Mouse (Mus musculus) frontal cortex, adult (tissue): ENCODE data around the gene Sart1.
"Not testable (repeated sequence)": the region's sequence is repeated elsewhere in the genome, so short reads cannot be mapped to it uniquely, and the experiment has no call there.

Experiments
- ATAC-seq: cut with Nextera tagmentation; 2 replicates; pipeline ENCODE4 v1.9.2; 2017; ENCODE audit warnings: mild to moderate bottlenecking, moderate library complexity, mixed read lengths; ENCODE audit not compliant: low TSS enrichment

The Sart1 gene

DNA sequence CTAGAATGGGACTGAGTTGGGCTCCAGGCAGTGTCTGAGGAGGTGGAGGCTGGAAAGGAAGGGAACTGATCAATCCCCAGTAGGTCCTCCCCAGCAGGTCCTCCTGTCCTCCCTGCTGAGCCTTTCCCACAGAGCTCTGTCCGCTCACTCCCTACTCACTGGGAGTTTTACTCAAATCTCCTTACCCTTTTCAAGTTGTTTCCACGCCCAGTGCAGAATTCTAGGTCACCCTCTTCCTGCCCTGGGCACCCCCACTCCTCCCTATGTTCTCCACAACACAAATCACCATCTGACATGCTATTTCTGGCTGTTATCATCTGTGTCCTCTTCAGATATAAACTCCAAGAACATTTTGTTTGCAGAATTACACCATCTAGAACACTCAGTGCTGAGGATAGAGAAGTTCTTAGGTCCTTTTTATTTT is 26.0 kb upstream of the Sart1 start:
- peak; percentile 52; the same call in 1 of the 2 replicates for ATAC-seq

DNA sequence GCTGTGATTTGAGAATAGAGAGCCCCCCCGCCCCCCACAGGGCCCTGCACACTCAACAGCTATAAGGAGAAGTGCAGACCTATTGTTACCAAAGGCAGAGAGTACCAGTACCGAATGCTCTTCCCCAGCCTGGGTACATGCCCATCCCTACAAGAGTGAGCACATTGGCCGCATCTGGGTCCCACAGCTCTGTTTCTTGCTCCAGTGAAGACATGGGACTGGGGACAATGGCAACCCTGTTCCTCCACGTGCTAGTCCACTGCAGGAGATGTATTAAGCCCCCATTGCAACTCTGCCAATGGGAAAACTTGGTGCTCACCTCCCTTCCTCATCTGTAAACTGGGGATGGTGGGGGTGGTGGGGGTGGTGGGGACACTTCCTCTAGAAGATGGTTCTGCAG is 25.3 kb upstream of the Sart1 start:
- ATAC-seq = no peak

DNA sequence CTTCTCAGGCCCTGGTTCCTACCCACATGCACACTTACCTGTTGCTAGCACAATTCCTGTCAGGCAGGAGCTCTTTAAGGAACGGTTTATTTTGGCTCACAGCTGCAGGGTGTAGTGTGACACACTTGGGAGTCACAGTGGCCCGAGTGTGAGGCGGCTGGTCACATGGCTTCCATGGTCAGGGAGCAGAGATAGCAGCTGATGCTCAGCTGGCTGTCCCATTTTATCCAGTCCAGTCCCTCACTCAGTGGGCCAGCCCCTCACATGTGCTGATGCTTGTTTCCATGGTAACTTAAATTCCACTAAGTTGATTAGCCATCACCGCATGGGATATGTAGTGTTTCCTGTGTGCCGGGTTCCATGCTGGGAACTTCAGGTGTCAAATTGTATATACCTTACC is 23.5 kb upstream of the Sart1 start:
- ATAC-seq = peak; percentile 20; the same call in 1 of the 2 replicates

DNA sequence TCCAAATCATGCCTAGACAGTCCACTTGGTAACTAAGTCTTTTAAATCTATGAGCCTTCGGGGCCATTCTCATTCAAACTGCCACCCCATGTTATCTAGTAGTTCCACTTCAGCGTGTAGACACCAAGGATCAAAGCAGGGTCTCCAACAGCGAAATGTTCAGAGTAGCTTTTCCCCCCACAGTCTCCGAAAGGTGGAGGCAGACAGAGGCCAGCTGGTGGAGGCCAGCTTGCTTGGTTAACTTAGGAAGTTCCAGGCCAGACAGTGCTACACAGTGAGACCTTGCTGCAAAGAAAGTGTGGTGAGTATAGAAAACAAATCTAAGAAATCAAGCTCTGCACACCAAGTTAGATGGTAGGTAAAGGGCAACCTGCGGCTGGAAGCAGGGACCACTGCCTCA is 22.1 kb upstream of the Sart1 start:
- ATAC-seq = no peak

DNA sequence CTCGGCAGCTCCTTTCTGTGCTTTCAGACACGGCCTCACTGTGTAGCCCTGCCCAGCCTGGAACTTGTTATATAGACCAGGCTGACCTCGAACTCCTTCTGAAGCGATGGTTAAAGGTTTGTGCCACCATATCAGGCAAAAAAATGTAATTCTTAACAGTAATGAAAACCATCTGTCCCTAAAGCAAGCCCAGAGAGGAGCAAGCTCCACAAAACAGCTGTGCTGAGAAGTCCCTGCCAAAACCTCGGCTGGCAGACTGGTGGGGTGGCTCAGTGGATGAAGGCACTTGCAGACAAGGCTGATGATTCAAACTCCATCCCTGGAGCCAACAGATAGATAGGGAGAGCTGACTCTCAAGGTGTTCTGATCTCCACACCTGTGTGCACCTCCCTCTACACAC is 20.6 kb upstream of the Sart1 start:
- ATAC-seq = no peak

DNA sequence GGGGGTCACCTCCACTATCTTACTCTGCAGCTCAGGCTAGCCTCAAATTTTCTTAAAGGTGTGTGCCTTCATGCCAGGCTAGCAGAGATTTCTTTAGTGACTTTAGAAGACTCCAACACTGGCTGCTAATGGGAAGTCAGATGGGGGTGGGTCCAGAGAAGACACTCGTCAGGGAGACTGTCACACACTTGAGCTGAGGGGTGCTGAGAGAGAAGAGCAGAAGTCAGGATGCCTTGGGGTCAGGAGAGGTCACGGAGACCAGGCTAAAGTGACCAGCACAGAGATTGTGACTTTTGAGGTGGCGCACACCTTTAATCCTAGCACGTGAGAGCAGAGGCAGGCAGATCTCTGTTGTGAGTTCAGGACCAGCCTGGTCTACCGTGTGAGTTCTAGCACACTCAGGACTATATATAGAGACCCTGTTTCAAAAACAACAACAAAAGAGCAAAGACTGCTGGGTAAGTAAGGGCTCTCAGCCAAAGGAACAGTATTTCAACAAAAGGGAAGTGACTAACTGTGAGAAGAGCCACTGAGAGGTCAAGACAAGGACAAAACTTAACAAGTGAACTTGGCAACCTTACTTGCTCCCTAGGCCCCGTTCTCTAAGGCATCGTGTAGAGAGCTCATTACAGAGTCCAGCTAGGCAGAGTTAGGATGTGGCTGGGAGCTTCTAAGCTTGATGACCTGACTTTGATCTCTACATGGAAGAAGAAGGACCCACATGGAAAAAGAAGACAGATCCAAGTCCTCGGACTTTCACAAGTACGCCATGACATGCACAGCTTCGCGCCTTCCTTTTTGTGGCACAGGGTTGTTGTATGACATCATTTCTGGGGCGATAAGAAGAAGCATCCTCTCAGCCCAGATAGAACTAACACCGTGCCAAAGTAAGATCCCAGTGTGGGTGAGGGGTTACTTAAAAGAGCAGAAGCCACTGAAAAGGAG is 19.8 kb upstream of the Sart1 start:
- no peak for ATAC-seq

DNA sequence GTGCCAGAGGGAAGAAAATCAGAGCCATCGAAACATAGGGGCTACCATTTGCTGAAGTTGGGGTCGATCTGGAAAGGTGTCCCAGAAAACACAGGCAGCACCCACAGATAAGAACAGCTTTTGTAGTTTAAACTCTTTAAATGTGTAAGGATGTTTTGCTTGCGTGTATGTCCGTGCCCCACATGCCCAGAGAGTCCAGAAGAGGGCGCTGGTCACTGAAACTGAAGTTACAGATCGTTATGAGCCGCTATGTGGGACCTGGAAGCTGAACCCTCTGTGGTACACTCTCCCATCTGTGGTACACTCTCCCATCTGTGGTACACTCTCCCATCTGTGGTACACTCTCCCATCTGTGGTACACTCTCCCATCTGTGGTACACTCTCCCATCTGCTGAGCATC is 18.6 kb upstream of the Sart1 start:
- peak; percentile 64 for ATAC-seq

DNA sequence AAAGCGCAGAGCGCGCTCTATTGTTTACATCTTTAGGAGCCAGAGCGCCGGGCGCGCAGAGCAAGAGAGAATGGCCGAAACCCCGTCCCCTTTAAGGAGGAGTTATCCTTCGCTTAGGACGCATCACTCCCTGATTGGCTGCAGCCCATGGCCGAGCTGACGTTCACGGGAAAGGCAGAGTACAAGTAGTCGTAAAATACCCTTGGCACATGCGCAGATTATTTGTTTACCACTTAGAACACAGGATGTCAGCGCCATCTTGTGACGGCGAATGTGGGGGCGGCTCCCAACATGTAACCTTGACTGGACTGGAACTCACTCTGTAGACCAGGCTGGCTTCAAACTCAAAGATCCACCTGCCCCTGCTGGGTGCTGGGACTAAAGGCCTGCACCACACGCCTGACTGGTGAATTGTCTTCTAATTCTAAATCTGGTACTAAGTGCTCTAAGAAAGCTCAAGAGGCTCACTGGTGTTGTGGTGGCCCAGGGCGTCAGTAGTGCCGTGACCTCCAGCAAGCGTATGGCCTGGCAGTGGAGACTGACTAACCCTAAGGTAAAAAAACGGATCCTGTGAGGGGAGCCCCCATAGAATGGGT is 18.1 kb upstream of the Sart1 start:
- ATAC-seq = peak; percentile 48; the same call in 1 of the 2 replicates

DNA sequence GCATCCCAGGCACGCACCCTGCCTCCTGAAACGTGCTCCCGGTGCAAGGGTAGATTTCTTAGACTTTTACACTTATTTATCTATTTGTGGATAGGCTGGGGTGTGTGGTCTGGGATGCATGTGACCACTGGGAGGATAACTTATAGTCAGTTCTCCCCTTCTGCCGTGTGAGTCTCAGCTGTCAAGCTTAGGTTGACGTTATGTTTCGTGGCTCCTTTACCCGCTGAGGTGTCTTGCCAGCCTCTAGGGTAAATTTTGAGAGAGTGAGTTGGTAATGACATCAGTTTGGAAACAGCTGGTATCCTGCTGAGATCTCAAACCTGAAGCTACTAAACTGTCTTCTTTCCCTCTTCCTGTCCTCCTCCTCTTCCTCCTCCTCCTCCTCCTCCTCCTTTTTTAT is 17.4 kb upstream of the Sart1 start:
- ATAC-seq = no peak

DNA sequence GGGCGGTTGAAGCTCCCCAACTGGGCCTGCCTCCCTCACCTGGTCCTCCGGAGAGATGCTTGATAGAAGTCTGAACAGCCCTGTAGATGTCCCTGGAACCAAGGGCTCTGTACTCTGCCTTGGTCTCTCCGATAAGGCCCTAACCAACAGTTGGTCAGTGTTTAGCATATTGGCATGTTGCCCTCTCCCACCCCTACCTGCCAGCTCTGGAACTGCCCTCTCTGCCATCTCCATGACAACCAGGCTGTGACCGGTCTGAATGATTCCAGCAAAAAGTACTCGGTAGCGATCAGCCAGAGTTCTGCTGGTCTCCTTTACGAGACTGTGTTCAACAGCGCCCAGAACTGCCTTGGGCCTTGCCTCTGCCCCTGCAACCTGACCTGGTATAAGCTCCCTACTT is 13.8 kb upstream of the Sart1 start, which contains the start of gene Tsga10ip:
TSS of gene Tsga10ip (minus strand) at position 234 of the 400 bp plus-strand sequence.
- ATAC-seq = no peak

DNA sequence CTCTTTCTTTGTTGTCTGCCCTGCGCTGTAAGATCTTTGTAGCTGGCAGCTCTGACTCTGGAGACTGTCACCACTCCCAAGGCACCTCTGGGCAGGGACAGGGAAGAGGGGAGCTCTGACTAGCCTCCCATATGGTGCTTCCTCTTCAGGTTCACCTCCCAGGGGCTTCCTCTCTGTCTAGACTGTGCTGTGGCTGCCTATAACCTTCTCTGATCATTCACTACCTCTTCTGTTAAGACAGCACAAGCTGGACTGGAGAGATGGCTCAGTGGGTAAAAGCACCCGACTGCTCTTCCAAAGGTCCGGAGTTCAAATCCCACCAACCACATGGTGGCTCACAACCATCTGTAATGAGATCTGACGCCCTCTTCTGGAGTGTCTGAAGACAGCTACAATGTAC is 12.6 kb upstream of the Sart1 start:
- not testable (repeated sequence) for ATAC-seq

DNA sequence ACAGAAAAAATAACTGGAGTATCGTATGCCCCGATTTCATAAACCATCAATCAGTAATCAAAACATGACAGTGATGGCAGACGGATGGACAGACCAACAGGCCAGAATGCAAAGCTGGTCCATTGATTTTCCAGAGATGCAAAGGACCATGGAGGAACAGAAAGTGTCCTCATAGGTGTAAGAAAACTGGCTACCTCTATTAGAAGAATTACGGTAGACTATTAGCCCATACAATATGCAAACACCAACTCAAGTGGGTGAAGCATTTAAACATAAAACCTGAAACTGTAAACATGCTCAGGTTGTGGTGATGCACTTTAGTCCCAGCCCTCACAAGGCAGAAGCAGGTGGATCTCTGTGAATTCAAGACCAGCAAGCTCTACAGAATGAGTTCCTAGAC is 6.9 kb upstream of the Sart1 start:
- no peak for ATAC-seq

DNA sequence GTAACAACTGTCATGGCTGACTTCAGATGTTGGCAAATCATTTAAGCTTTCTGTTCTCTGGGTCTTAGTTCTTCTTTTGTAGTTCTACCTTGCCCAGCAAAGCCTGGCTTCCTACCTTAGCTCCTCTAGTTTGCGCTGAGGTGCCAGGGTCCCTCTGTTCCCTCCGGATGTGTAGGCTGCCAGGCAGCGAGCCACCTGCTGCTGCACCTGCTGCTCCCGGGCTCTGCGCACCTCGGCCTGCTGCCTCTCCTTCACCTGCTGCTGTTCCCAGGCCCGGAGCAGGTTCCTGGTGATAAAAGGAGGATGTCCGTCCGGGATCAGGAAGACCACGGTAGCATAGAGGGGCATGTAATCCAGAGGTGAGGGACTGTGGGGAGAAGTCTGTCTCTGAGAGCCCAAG is 5.7 kb upstream of the Sart1 start:
- ATAC-seq = no peak

DNA sequence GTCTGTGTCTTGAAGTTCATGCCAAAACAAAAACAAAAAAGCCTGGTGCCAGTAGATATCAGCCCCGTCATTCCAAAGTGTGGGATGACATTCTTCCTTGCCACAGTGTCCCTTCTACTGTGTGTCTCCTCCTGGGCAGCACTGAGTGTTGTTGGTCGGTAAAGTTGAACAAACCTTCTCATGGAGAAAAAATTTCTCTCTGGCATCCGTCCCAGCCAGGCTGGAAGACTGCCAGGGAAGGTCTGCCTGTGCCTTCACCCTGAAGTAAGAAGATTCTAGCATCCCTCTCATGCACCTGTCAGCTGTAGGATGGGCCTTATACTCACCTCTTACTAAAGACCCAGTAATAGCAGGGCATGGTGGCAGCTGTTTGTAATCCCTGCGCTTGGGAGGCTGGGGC is 4.4 kb upstream of the Sart1 start:
- no peak for ATAC-seq

DNA sequence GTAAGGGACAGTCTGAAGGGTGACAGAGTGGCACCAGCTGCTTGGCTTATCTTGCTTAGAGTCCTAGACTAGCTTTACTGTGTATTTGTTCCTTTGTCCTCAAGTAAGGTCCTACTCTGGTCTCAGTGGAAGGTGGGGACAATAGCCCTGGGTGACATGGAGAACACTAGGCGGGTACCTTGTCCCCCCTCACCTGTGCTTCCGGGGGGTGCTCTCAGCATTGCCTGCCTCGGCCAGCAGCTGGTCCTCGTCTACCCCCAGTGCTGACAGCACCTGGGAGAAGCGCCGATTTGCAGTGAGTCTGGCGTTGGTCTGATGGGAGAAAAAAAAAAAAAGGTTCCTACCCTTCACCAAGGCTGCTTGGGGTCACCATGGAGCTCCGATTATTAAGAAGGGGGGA is 1.9 kb upstream of the Sart1 start:
- no peak for ATAC-seq

DNA sequence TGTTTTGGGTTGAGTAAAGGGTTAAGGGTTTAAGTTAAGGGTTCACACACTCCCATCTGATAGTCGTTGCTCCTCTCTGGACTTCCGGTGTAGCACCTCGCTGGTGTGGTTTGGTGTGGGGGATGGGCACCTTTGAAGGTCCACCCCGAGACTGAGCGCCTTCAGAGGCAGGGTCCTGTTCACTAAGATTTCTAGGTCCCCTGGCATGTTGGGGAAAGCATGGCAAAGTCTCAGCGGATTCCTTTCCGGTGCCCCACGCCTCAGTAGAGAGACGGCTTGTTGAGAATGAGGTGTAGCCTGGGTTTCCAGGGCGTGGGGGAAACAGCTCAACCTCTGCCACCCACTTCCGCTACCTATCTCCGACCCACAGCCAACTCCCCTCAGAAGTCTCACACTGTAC is 1.1 kb upstream of the Sart1 start:
- no peak for ATAC-seq

DNA sequence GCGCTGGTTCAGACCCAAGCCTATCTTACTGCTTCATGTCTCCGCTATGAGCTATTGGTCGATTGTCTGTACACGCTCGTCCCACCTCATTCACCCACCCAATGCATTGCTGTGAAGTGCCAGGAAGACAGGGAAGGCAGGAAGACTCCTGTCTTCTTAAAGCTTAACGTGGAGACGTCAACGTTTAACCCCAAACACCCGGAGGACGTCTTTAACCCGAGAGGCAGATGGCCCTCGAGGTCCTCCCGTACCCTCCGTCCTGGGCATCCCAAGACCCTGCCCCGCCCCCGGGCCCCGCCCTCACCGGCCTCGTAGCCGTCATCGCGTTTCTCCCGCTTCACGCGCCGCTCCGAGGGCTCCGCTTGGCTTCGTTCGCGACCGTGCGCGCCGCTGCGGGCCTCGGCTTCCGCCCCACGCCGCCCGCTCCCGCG is 477 bp downstream of the Sart1 start:
- ATAC-seq = peak; percentile 15; the same call in 1 of the 2 replicates

DNA sequence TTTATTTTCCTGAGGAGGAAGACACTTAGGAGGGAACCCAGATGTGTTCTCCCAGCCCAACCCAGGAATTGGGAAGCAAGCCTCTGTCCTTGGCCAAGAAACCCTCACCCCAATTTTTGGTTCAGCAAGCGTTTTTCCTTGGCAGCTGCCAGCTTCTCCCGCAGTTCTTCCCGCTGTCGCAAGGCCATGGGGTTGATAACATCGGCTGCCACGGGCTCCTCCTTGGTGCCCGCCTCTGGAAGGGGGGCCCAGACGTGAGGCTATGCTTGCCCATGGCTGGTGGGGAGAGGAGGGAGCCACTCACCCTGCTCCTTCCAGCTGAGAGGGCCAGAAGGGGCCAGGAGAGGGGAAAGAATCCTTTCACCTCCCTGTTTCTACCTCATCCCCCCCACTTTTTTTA is 3.8 kb downstream of the Sart1 start:
- no peak for ATAC-seq

DNA sequence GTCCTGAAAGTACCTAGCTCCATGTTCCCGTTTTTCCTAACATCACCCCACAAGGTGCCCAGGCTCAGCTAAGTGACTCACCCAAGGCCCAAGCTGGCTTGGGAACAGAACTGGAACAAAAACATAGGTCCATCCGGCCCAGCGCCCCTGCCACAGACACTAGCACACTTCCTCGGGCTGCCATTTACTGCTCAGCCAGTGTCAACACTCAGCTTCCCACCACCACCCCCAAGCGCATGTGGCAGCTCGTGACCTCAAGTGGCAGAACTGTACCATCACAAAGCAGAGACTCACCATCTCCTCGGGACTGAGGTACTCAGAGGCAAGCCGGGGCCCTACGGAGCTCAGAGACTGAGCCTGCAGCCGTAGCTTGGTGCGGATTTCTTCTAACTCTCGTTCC is 5.2 kb downstream of the Sart1 start:
- ATAC-seq = no peak

DNA sequence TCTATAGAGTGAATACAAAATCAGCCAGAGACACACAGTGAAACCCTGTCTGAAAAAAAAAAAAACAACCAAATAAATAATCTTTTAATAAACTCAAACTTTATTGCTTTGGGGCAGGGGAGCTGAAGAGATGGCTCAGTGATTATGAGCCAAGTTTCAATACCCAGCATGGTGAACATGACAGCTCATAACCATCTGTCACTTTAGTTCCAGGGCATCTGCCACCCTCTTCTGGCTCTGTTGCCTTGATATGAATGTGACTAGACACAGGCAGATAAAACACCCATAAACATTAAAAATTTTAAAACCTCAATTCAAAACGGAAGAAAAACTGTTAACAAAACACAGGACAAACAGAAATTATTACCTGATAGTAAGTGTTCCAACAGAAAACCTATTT is 11.1 kb downstream of the Sart1 start:
- ATAC-seq = no peak

DNA sequence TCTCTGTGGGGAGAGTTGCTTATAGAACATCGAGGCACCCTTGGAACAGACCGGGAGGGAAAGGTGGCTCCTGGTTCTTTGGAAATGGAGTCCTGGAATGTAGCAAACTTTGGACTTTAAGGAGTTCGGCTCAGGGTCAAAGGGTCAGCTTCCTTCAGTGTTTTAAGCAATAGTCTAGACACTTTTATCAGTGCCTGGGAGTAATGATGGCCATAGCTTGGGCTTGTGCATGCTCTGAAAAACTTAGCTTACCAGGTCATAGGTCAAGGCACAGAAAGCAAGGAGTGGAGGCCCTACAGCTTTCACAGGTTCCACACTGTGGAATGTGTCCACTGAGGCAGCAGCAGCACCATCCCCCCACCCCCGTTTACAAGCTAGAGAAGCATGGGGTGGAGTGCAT is 13.8 kb downstream of the Sart1 start:
- ATAC-seq = no peak

DNA sequence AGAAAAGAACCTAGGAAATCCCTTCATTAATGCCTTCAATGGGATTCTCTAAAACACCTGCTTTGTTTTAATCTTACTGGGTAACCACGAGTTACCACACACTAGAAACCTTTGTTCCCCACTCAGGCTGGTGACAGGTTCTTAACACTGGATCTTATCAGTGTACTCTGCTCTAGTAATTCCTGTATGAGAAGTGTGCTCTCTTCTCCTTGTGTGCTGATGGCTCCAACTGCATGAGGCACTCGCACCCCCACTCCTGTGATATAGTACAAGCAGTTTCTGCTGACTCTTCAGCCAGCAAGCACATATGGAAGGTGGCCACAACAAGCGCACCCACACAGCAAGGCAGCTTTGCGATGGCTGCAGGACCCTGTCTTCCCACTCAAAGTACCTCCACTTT is 14.3 kb downstream of the Sart1 start:
- ATAC-seq = peak; percentile 47; the same call in 1 of the 2 replicates

DNA sequence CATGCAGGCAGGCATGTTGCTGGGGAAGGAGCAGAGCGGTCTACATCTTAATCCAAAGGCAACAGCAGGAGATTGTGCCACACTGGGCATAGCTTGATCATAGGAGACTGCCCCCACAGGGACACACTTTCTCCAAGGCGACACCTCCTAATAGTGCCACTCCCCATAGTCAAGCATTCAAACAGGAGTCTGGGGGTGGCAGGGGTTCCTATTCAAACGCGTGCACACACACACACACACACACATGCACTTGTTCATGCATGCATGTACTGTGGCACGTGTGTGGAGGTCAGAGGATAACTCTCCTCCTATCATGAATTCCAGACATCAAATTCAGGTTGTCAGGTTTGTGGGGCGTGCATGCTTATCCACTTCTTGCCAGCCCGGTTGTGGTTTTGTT is 15.8 kb downstream of the Sart1 start:
- ATAC-seq = no peak
